Mouse (Mus musculus) cerebellum, adult 2 months (tissue): ENCODE results near the gene Sphkap. TPM values are rescaled to one million over a fixed set of nuclear protein-coding genes. Genes with fewer than 3 reads are reported as not detected.

Source experiments
- DNase-seq, 2 experiments: peaks; one replicate each; pipeline ENCODE4 v3.0.0; 2021
- H3K27ac ChIP-seq: fragments of 200-500 bp; 2 replicates; pipeline ENCODE4 v1.5.1; 2012; ENCODE audit warnings: low read length, control low read depth, inconsistent platforms; ENCODE audit not compliant: insufficient read depth
- H3K27me3 ChIP-seq: fragments of 200-500 bp; 2 replicates; pipeline ENCODE4 v1.6.1; 2012; ENCODE audit warnings: inconsistent platforms, mild to moderate bottlenecking, low read length, moderate library complexity; ENCODE audit not compliant: control insufficient read depth, insufficient read depth
- H3K4me1 ChIP-seq: fragments of 200-500 bp; 2 replicates; pipeline ENCODE4 v1.6.1; 2011; ENCODE audit warnings: low read length; ENCODE audit not compliant: control insufficient read depth, insufficient read depth
- H3K4me3 ChIP-seq: fragments of 200-500 bp; replicated peaks from 2 replicates; pipeline ENCODE3; 2011; ENCODE audit warnings: mild to moderate bottlenecking, low read depth, low read length, control low read depth; ENCODE audit not compliant: insufficient read depth
- CTCF ChIP-seq: fragments of 200-500 bp; IDR thresholded peaks from 2 replicates; pipeline ENCODE4 v1.5.1; 2011; ENCODE audit warnings: low read depth, mild to moderate bottlenecking, control low read depth, low read length, moderate library complexity, borderline replicate concordance; ENCODE audit not compliant: insufficient read depth
- POLR2A ChIP-seq: fragments of 200-500 bp; IDR thresholded peaks from 2 replicates; pipeline ENCODE4 v1.6.1; 2011; ENCODE audit warnings: low read length, control low read depth, borderline replicate concordance; ENCODE audit not compliant: insufficient read depth
- WGBS: fragments of 180-500 bp; shearing (Covaris S2); methylation state at CpG from one replicate; pipeline ENCODE4 v1.1.7; 2018; 5-methylcytosine and 5-hydroxymethylcytosine counted together
- polyA plus RNA-seq: library from polyadenylated mRNA; depleted of rRNA; stranded (reverse); fragments of >200 nt; gene quantifications from 2 replicates; pipeline ENCODE4 v1.2.3, GENCODE M21; 2012; rRNA removed

The Sphkap gene
- polyA plus RNA-seq, 1 experiment, result 177 TPM

- no peak for TF ChIP-seq CTCF
- TF ChIP-seq POLR2A, result no peak
- WGBS, result 20% methylated on average over 1 of the region's 1 CpGs
- no peaks in the 10 kb centered on the region for H3K27me3 ChIP-seq
- no peak overlapping the region for H3K27ac ChIP-seq
- peaks cover 4% of the 10 kb centered on the region; the same call in 1 of the 2 replicates for H3K4me1 ChIP-seq
- no peak overlapping the region for H3K4me3 ChIP-seq
- DNase-seq, result peak; percentile 37 to 65
Measured at GRCm38 (mm10) chr1:83209981-83210380, 198.0 kb downstream of the Sphkap start.

Other genes starting within 250 kb of the Sphkap start
- gene Daw1, start 248.4 kb downstream of the Sphkap start, polyA plus RNA-seq, result 0.46 and 0.74 TPM in 2 replicates